ENCODE assay signal across 8 mouse cellular contexts in the genomic region with DNA sequence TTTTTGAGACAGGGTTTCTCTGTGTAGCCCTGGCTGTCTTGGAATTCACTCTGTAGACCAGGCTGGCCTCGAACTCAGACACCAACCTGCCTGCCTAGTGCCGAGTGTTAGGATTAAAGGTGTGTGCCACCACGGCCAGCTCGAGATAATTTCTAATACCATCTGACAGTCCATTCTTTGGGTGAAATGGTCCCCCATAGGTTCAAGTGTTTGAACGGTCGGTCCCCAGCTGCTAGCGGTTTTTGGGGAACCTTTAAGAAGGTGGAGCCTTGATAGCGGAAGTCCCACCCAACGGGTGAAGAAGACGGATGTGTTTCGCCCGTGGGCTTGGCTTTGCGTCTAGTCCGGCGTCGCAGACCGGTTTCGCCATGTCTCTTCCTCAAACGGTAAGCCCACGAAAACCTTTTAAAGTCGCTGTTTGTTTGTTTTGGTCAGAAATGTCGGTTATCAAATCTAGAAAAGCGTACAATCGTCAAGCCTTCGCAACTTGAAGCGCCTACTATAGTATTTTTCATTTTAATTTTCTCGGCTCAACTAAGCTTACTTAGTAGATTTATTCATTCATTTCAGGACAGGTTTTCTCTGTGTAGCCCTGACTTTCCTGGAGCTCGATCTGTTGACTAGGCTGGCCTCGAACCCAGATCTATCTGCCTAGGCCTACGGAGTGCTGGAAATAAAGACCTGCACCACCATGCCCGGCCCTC. TPM values are rescaled to one million over a fixed set of nuclear protein-coding genes. Genes with fewer than 3 reads are reported as not detected.
DNase-seq lines count a peak whose midpoint lies in the region; ATAC-seq and TF ChIP-seq lines count a peak whose summit lies in the region.

No protein-coding gene starts in this region.

- peak overlapping the region; percentile 42 for H3K4me2 ChIP-seq in hindbrain, embryonic 11.5 days (replicated peaks; ENCODE audit: low read depth, low read length)
- H3K4me2 ChIP-seq in lung, postnatal 0 days (replicated peaks; ENCODE audit: low read depth, low read length) = peak overlapping the region; percentile 64

- WGBS in hindbrain, embryonic 11.5 days = 4% methylated on average over 31 of the region's 31 CpGs
- WGBS in lung, postnatal 0 days = 4% methylated on average over 31 of the region's 31 CpGs

- H3K4me3 ChIP-seq in hindbrain, embryonic 11.5 days (ENCODE audit: low read depth, low read length) = peak overlapping the region; percentile 44
- peak overlapping the region; percentile 44 for H3K4me3 ChIP-seq in lung, postnatal 0 days (ENCODE audit: low read depth, low read length)

- no peaks in the 10 kb centered on the region; the same call in 1 of the 2 replicates for H3K4me1 ChIP-seq in hindbrain, embryonic 11.5 days (replicated peaks; ENCODE audit: control insufficient read depth, insufficient read depth, low read length)
- H3K4me1 ChIP-seq in lung, postnatal 0 days (ENCODE audit: insufficient read depth, low read depth, low read length) = no peaks in the 10 kb centered on the region

- peak; percentile 63 for ATAC-seq in hindbrain, embryonic 11.5 days (ENCODE audit: low FRiP score)
- peak; percentile 74 for ATAC-seq in lung, postnatal 0 days

- TF ChIP-seq EP300 in lung, postnatal 0 days (IDR thresholded peaks at IDR 0.05) = no peak

- H3K36me3 ChIP-seq in hindbrain, embryonic 11.5 days (ENCODE audit: control insufficient read depth, insufficient read depth, low read length) = no peaks in the 10 kb centered on the region
- H3K36me3 ChIP-seq in lung, postnatal 0 days (ENCODE audit: insufficient read depth, low read length) = peaks cover under 1% of the 10 kb centered on the region; the same call in 1 of the 2 replicates

- no peaks in the 10 kb centered on the region for H3K9me3 ChIP-seq in hindbrain, embryonic 11.5 days (ENCODE audit: control insufficient read depth, low read length)
- no peaks in the 10 kb centered on the region for H3K9me3 ChIP-seq in lung, postnatal 0 days (ENCODE audit: low read length)

- peak overlapping the region; percentile 53 for H3K9ac ChIP-seq in hindbrain, embryonic 11.5 days (ENCODE audit: low read depth, low read length)
- peak overlapping the region; percentile 48 for H3K9ac ChIP-seq in lung, postnatal 0 days (replicated peaks; ENCODE audit: low read depth)

- H3K27me3 ChIP-seq in hindbrain, embryonic 11.5 days (ENCODE audit: control insufficient read depth, insufficient read depth, low read length) = no peaks in the 10 kb centered on the region
- no peaks in the 10 kb centered on the region for H3K27me3 ChIP-seq in lung, postnatal 0 days (replicated peaks; ENCODE audit: insufficient read depth, low read length)

- DNase-seq in MN1 (ENCODE audit: low spot score) = peak; percentile 89
- peak; percentile 85 for DNase-seq in cerebellum, adult 9-10 months
- DNase-seq in frontal cortex, adult 2 months (ENCODE audit: extremely low spot score in 1 of 2, low spot score in 1 of 2) = peak; percentile 73 to 89
- peak; percentile 82 for DNase-seq in hindbrain, embryonic 11.5 days (ENCODE audit: low spot score)
- peak; percentile 74 to 80 for DNase-seq in layer of hippocampus, postnatal 10 days (ENCODE audit: low spot score in 2 of 2)
- peak; percentile 95 for DNase-seq in lung, postnatal 0 days (ENCODE audit: low spot score)
- DNase-seq in ovary, postnatal 14 days (ENCODE audit: low spot score) = peak; percentile 49
- DNase-seq in thymus, postnatal 10 days (ENCODE audit: low spot score in 2 of 2) = peak; percentile 67 to 71

- no peak for TF ChIP-seq CTCF in lung, postnatal 0 days (IDR thresholded peaks at IDR 0.05)

- H3K27ac ChIP-seq in hindbrain, embryonic 11.5 days (ENCODE audit: low read depth, low read length) = no peak overlapping the region
- peak overlapping the region; percentile 17 for H3K27ac ChIP-seq in lung, postnatal 0 days (ENCODE audit: low read length)

RNA-seq across cellular contexts. Expression of gene Prr3, which starts 14.3 kb away (rescaled TPM):
- 53.1 and 53.2 TPM in 2 replicates for polyA plus RNA-seq in frontal cortex, adult 2 months (2012; rRNA removed)
- polyA plus RNA-seq in hindbrain, embryonic 11.5 days (2014; fragmentation: Nextera tagmentation; extraction: Ambion mirVana) = 39.6 and 45.2 TPM in 2 replicates
- total RNA-seq in layer of hippocampus, postnatal 10 days (2021) = 10 to 100 TPM; 72.1 to 79.2 TPM
- 12.6 and 12.9 TPM in 2 replicates for polyA plus RNA-seq in lung, postnatal 0 days (2015; fragmentation: Nextera tagmentation; extraction: Ambion mirVana)

RNA-seq across cellular contexts. Expression of gene Gnl1, which starts 14.7 kb away (rescaled TPM):
- polyA plus RNA-seq in frontal cortex, adult 2 months (2012; rRNA removed) = 132 and 136 TPM in 2 replicates
- polyA plus RNA-seq in hindbrain, embryonic 11.5 days (2014; fragmentation: Nextera tagmentation; extraction: Ambion mirVana) = 28.0 and 29.8 TPM in 2 replicates
- total RNA-seq in layer of hippocampus, postnatal 10 days (2021) = 100 to 1,000 TPM; 123 to 128 TPM
- polyA plus RNA-seq in lung, postnatal 0 days (2015; fragmentation: Nextera tagmentation; extraction: Ambion mirVana) = 29.6 and 32.1 TPM in 2 replicates

RNA-seq across cellular contexts. Expression of gene Abcf1, which starts 24.8 kb away (rescaled TPM):
- 96.8 and 101 TPM in 2 replicates for polyA plus RNA-seq in frontal cortex, adult 2 months (2012; rRNA removed)
- 97.8 and 117 TPM in 2 replicates for polyA plus RNA-seq in hindbrain, embryonic 11.5 days (2014; fragmentation: Nextera tagmentation; extraction: Ambion mirVana)
- 10 to 100 TPM; 86.2 to 86.6 TPM for total RNA-seq in layer of hippocampus, postnatal 10 days (2021)
- 61.2 and 67.8 TPM in 2 replicates for polyA plus RNA-seq in lung, postnatal 0 days (2015; fragmentation: Nextera tagmentation; extraction: Ambion mirVana)

RNA-seq across cellular contexts. Expression of gene H2-T24, which starts 26.0 kb away (rescaled TPM):
- polyA plus RNA-seq in frontal cortex, adult 2 months (2012; rRNA removed) = 2.0 TPM in 2 replicates
- 4.1 and 5.9 TPM in 2 replicates for polyA plus RNA-seq in hindbrain, embryonic 11.5 days (2014; fragmentation: Nextera tagmentation; extraction: Ambion mirVana)
- total RNA-seq in layer of hippocampus, postnatal 10 days (2021) = under 1 TPM; 0.54 to 0.80 TPM
- 2.7 and 3.7 TPM in 2 replicates for polyA plus RNA-seq in lung, postnatal 0 days (2015; fragmentation: Nextera tagmentation; extraction: Ambion mirVana)

RNA-seq across cellular contexts. Expression of gene H2-T23, which starts 38.3 kb away (rescaled TPM):
- polyA plus RNA-seq in frontal cortex, adult 2 months (2012; rRNA removed) = 19.8 and 22.8 TPM in 2 replicates
- polyA plus RNA-seq in hindbrain, embryonic 11.5 days (2014; fragmentation: Nextera tagmentation; extraction: Ambion mirVana) = 3.0 and 4.0 TPM in 2 replicates
- 1 to 10 TPM; 2.4 to 2.9 TPM for total RNA-seq in layer of hippocampus, postnatal 10 days (2021)
- 50.4 and 53.1 TPM in 2 replicates for polyA plus RNA-seq in lung, postnatal 0 days (2015; fragmentation: Nextera tagmentation; extraction: Ambion mirVana)
